Mouse (Mus musculus): ENCODE data around the gene Qpct. TPM values are rescaled to one million over a fixed set of nuclear protein-coding genes. Genes with fewer than 3 reads are reported as not detected.
"Not testable (repeated sequence)": the region's sequence is repeated elsewhere in the genome, so short reads cannot be mapped to it uniquely, and the experiment has no call there.

Qpct gene
- polyA plus RNA-seq, 1 experiment from 2014 or later = 13.7 TPM

- not testable (repeated sequence) for H3K9ac ChIP-seq; H3K4me3 ChIP-seq (replicated peaks); H3K36me3 ChIP-seq; H3K27me3 ChIP-seq; H3K4me2 ChIP-seq (replicated peaks); H3K4me1 ChIP-seq; H3K27ac ChIP-seq (replicated peaks); H3K9me3 ChIP-seq (replicated peaks); ATAC-seq (ENCODE audit: insufficient number of reproducible peaks, low FRiP score, low TSS enrichment, low read depth)
- 50% methylated on average over 9 of the region's 9 CpGs for WGBS
Measured at GRCm38 (mm10) chr17:79115248-79115647, 63.5 kb downstream of the Qpct start.

GRCm38 (mm10) chr17:79119066-79119465, 67.4 kb downstream of the Qpct start:
- ATAC-seq (ENCODE audit: insufficient number of reproducible peaks, low FRiP score, low TSS enrichment, low read depth) = no peak
- H3K27me3 ChIP-seq = no peaks in the 10 kb centered on the region
- 69% methylated on average over 1 of the region's 1 CpGs for WGBS
- no peaks in the 10 kb centered on the region for H3K9me3 ChIP-seq (replicated peaks)
- no peaks in the 10 kb centered on the region for H3K4me1 ChIP-seq
- H3K36me3 ChIP-seq = no peaks in the 10 kb centered on the region
- H3K27ac ChIP-seq (replicated peaks) = no peak overlapping the region
- no peak overlapping the region for H3K9ac ChIP-seq
- no peak overlapping the region for H3K4me2 ChIP-seq (replicated peaks)
- no peak overlapping the region for H3K4me3 ChIP-seq (replicated peaks)

- H3K9me3 ChIP-seq (replicated peaks) = no peaks in the 10 kb centered on the region
- H3K27me3 ChIP-seq = no peaks in the 10 kb centered on the region
- no peak overlapping the region for H3K4me2 ChIP-seq (replicated peaks)
- no peaks in the 10 kb centered on the region for H3K36me3 ChIP-seq
- H3K9ac ChIP-seq = no peak overlapping the region
- H3K4me3 ChIP-seq (replicated peaks) = no peak overlapping the region
- no peaks in the 10 kb centered on the region for H3K4me1 ChIP-seq
- ATAC-seq (ENCODE audit: insufficient number of reproducible peaks, low FRiP score, low TSS enrichment, low read depth) = peak; percentile 54; the same call in 1 of the 2 replicates
- no peak overlapping the region for H3K27ac ChIP-seq (replicated peaks)
- WGBS = 76% methylated on average over 3 of the region's 3 CpGs
Measured at GRCm38 (mm10) chr17:79120269-79120668, 68.6 kb downstream of the Qpct start.

- Histone ChIP-seq H3K9me3 (replicated peaks) (no peaks in the 10 kb centered on the region), H3K27me3 (no peaks in the 10 kb centered on the region), H3K9ac (no peak overlapping the region), H3K36me3 (no peaks in the 10 kb centered on the region), H3K4me1 (peaks cover 7% of the 10 kb centered on the region; the same call in 1 of the 2 replicates), H3K27ac (replicated peaks) (no peak overlapping the region), H3K4me3 (replicated peaks) (no peak overlapping the region), H3K4me2 (replicated peaks) (no peak overlapping the region)
- 49% methylated on average over 8 of the region's 8 CpGs for WGBS
- no peak for ATAC-seq (ENCODE audit: insufficient number of reproducible peaks, low FRiP score, low TSS enrichment, low read depth)
Measured at GRCm38 (mm10) chr17:79133740-79134139, 82.0 kb downstream of the Qpct start.

- WGBS = 87% methylated on average over 6 of the region's 6 CpGs
- no peaks in the 10 kb centered on the region for H3K36me3 ChIP-seq
- H3K9me3 ChIP-seq (replicated peaks) = no peaks in the 10 kb centered on the region
- peaks cover 7% of the 10 kb centered on the region; the same call in 1 of the 2 replicates for H3K4me1 ChIP-seq
- H3K27ac ChIP-seq (replicated peaks) = no peak overlapping the region
- no peak overlapping the region for H3K4me3 ChIP-seq (replicated peaks)
- no peak for ATAC-seq (ENCODE audit: insufficient number of reproducible peaks, low FRiP score, low TSS enrichment, low read depth)
- no peak overlapping the region for H3K4me2 ChIP-seq (replicated peaks)
- H3K9ac ChIP-seq = no peak overlapping the region
- no peaks in the 10 kb centered on the region for H3K27me3 ChIP-seq
Measured at GRCm38 (mm10) chr17:79135826-79136225, 84.1 kb downstream of the Qpct start.

GRCm38 (mm10) chr17:79136401-79136800, 84.7 kb downstream of the Qpct start:
- Histone ChIP-seq H3K36me3 (no peaks in the 10 kb centered on the region), H3K4me3 (replicated peaks) (no peak overlapping the region)
- WGBS = 82% methylated on average over 2 of the region's 2 CpGs

More at GRCm38 (mm10) chr17:79136401-79136800, 84.7 kb downstream of the Qpct start:
- no peak overlapping the region for H3K27ac ChIP-seq (replicated peaks)
- H3K9ac ChIP-seq = no peak overlapping the region
- no peak overlapping the region for H3K4me2 ChIP-seq (replicated peaks)
- no peaks in the 10 kb centered on the region for H3K27me3 ChIP-seq
- H3K9me3 ChIP-seq (replicated peaks) = no peaks in the 10 kb centered on the region
- peaks cover 7% of the 10 kb centered on the region; the same call in 1 of the 2 replicates for H3K4me1 ChIP-seq
- no peak for ATAC-seq (ENCODE audit: insufficient number of reproducible peaks, low FRiP score, low TSS enrichment, low read depth)

Other genes with a start within 250 kb of the Qpct start
- 12.2 and 13.7 TPM in 2 replicates for gene Heatr5b, start 216.5 kb upstream of the Qpct start, polyA plus RNA-seq (2015; fragmentation: Nextera tagmentation; extraction: Ambion mirVana)
- gene Gpatch11, start 216.3 kb upstream of the Qpct start, polyA plus RNA-seq (2015; fragmentation: Nextera tagmentation; extraction: Ambion mirVana) = 43.8 and 45.2 TPM in 2 replicates
- gene Eif2ak2, start 169.3 kb upstream of the Qpct start, polyA plus RNA-seq (2015; fragmentation: Nextera tagmentation; extraction: Ambion mirVana) = 9.4 and 11.3 TPM in 2 replicates
- gene Sult6b1, start 144.9 kb upstream of the Qpct start, polyA plus RNA-seq (2015; fragmentation: Nextera tagmentation; extraction: Ambion mirVana) = 0.33 and 0.35 TPM in 2 replicates
- 93.6 and 107 TPM in 2 replicates for gene Cebpzos, start 135.4 kb upstream of the Qpct start, polyA plus RNA-seq (2015; fragmentation: Nextera tagmentation; extraction: Ambion mirVana)
- 57.6 and 57.9 TPM in 2 replicates for gene Cebpz, start 114.8 kb upstream of the Qpct start, polyA plus RNA-seq (2015; fragmentation: Nextera tagmentation; extraction: Ambion mirVana)
- gene Ndufaf7, start 114.8 kb upstream of the Qpct start, polyA plus RNA-seq (2015; fragmentation: Nextera tagmentation; extraction: Ambion mirVana) = 53.3 and 56.1 TPM in 2 replicates
- gene Prkd3, start 31.1 kb upstream of the Qpct start, polyA plus RNA-seq (2015; fragmentation: Nextera tagmentation; extraction: Ambion mirVana) = 34.4 and 36.0 TPM in 2 replicates

Data from embryonic facial prominence, embryonic 15.5 days (tissue).